Mouse (Mus musculus) spleen, adult 2 months (tissue): ENCODE data around the gene Rasgrp2. TPM values are rescaled to one million over a fixed set of nuclear protein-coding genes. Genes with fewer than 3 reads are reported as not detected.

Experiments
- DNase-seq, 2 experiments: peaks; one replicate each; pipeline versions ENCODE4 v3.0.0 to v3.0.0-alpha.2; 2012 to 2021; ENCODE audit warnings: low spot score in 2 of 2, low read depth in 1 of 2
- H3K27ac ChIP-seq: fragments of 200-500 bp; 2 replicates; pipeline ENCODE4 v1.5.1; 2012; ENCODE audit warnings: low read length, inconsistent platforms; ENCODE audit not compliant: insufficient read depth
- H3K27me3 ChIP-seq: fragments of 200-500 bp; 2 replicates; pipeline ENCODE4 v1.6.1; 2012; ENCODE audit warnings: mild to moderate bottlenecking, moderate library complexity, low read length, inconsistent platforms; ENCODE audit not compliant: control insufficient read depth, insufficient read depth
- H3K36me3 ChIP-seq: fragments of 200-500 bp; 2 replicates; pipeline ENCODE4 v1.6.1; 2012; ENCODE audit warnings: mild to moderate bottlenecking, low read length, inconsistent platforms; ENCODE audit not compliant: control insufficient read depth, insufficient read depth
- H3K4me1 ChIP-seq: fragments of 200-500 bp; 2 replicates; pipeline ENCODE4 v1.6.1; 2011; ENCODE audit warnings: inconsistent platforms; ENCODE audit not compliant: control insufficient read depth, insufficient read depth, insufficient read length
- H3K4me3 ChIP-seq: fragments of 200-500 bp; 2 replicates; pipeline ENCODE4 v1.5.1; 2011; ENCODE audit warnings: mild to moderate bottlenecking, inconsistent platforms; ENCODE audit not compliant: insufficient read depth, insufficient read length; ENCODE audit errors: extremely low read depth
- CTCF ChIP-seq: fragments of 200-500 bp; IDR thresholded peaks from 2 replicates; pipeline ENCODE4 v1.5.1; 2011; ENCODE audit warnings: mild to moderate bottlenecking, inconsistent platforms; ENCODE audit not compliant: insufficient read depth, insufficient read length, insufficient replicate concordance; ENCODE audit errors: extremely low read depth
- POLR2A ChIP-seq: fragments of 200-500 bp; IDR thresholded peaks from 2 replicates; pipeline ENCODE4 v1.6.1; 2011; ENCODE audit warnings: low read depth, low read length, inconsistent platforms
- WGBS: fragments of 180-500 bp; shearing (Covaris S2); methylation state at CpG from one replicate; pipeline ENCODE4 v1.1.7; 2018; 5-methylcytosine and 5-hydroxymethylcytosine counted together
- polyA plus RNA-seq: library from polyadenylated mRNA; depleted of rRNA; stranded (reverse); fragments of >200 nt; gene quantifications from 2 replicates; pipeline ENCODE4 v1.2.3, GENCODE M21; 2012

Gene Rasgrp2
- polyA plus RNA-seq, 1 experiment: 681 TPM

DNA sequence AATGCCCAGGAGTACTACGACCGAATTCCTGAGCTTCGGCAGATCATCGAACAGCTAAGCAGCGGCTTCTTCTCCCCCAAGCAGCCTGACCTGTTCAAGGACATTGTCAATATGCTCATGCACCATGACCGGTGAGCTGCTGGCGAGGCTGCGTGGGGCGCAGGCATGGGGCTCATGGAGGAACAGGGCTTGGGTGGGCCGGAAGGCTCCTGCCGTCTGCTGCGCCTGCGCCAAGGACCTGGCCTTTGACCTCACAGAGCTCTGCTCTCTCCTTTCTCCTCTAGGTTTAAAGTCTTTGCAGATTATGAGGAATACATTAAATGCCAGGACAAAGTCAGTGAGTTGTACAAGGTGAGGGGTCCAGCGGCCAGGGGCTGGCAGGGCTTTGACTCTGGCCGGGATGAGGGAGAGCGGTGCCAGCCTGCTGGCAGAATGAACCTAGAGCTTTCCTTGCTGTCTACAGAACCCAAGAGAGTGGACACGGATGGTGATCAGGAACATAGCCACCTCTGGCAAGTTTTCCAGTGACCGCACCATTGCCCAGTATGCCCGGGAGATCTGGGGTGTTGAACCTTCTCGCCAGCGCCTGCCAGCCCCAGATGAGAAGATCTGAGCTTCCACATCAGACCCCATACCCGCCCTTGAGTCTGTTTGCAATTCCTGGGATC is 1.4 kb upstream of the Rasgrp2 start:
- TF ChIP-seq CTCF (no peak), POLR2A (no peak)
- H3K4me1 ChIP-seq: peaks cover 15% of the 10 kb centered on the region; the same call in 1 of the 2 replicates
- peaks cover 3% of the 10 kb centered on the region for H3K36me3 ChIP-seq
- H3K27me3 ChIP-seq: no peaks in the 10 kb centered on the region
- H3K4me3 ChIP-seq: peak overlapping the region; percentile 2; the same call in 1 of the 2 replicates
- peak overlapping the region; percentile 99 for H3K27ac ChIP-seq
- DNase-seq: no peak
- 73% methylated on average over 22 of the region's 22 CpGs for WGBS

DNA sequence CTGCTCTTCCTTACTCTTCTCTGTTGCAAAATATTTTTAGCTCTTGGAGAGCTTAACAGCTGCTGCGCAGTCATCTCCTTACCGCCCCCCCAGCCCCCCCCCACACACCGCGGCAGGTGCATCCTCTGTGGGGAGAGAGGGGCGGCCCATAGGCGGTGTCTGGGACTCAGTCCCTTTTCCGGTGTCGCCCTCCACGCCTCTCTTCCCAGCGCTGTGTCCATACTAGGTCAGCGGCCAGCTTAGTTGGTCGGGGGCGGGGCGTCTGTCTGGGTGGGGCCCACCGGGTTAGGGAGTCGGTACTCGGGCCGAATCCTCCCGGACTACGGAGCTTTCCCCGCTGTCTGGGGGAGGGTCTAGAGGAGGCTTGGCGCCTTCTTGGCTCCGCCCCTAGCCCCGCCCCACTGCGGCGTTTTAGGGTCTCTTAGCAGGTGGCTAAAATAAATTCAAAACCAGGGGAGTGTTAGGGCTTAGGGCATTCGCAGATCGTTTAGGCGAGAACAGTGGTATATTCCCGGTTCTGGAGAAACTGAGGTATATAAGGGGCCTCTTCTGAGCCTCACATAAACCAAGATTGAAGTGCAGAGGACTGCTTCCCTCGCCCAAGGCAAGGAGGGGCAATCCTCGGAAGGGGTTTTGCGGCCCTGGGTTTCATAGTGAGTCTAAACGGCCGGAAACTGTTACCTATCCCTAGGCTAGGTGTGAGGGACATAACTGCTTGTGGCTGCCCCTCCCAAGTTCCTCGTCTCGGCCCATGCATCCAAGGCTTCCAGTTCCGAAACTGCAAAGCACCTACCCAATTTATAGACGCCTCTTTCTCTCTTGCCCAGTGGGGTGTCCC is 474 bp upstream of the Rasgrp2 start:
- peak; percentile 47 to 86 for DNase-seq
- no peak for TF ChIP-seq CTCF
- peak; percentile 19; the same call in 1 of the 2 replicates for TF ChIP-seq POLR2A
- WGBS: under 1% methylated on average over 39 of the region's 39 CpGs
- H3K4me3 ChIP-seq: peak overlapping the region; percentile 83
- peak overlapping the region; percentile 99 for H3K27ac ChIP-seq
- no peaks in the 10 kb centered on the region for H3K27me3 ChIP-seq
- peaks cover 15% of the 10 kb centered on the region; the same call in 1 of the 2 replicates for H3K4me1 ChIP-seq
- peaks cover 11% of the 10 kb centered on the region for H3K36me3 ChIP-seq

GRCm38 (mm10) chr19:6400096-6401086 is 1.3 kb downstream of the Rasgrp2 start:
- DNase-seq: peak; percentile 46 to 54
- WGBS: under 1% methylated on average over 29 of the region's 29 CpGs
- Histone ChIP-seq H3K27me3 (no peaks in the 10 kb centered on the region), H3K4me1 (peaks cover 15% of the 10 kb centered on the region; the same call in 1 of the 2 replicates), H3K4me3 (peak overlapping the region; percentile 83), H3K27ac (peak overlapping the region; percentile 99), H3K36me3 (peaks cover 27% of the 10 kb centered on the region)
- TF ChIP-seq CTCF (no peak), POLR2A (no peak)

- under 1% methylated on average over 32 of the region's 32 CpGs for WGBS
- TF ChIP-seq POLR2A: no peak
- peak; percentile 92 for TF ChIP-seq CTCF
- DNase-seq: peak; percentile 41 to 84
- Histone ChIP-seq H3K36me3 (peaks cover 28% of the 10 kb centered on the region), H3K27me3 (no peaks in the 10 kb centered on the region), H3K27ac (peak overlapping the region; percentile 99), H3K4me3 (peak overlapping the region; percentile 83), H3K4me1 (peaks cover 15% of the 10 kb centered on the region; the same call in 1 of the 2 replicates)
These were observed 2.1 kb downstream of the Rasgrp2 start for GRCm38 (mm10) chr19:6401131-6401815.

DNA sequence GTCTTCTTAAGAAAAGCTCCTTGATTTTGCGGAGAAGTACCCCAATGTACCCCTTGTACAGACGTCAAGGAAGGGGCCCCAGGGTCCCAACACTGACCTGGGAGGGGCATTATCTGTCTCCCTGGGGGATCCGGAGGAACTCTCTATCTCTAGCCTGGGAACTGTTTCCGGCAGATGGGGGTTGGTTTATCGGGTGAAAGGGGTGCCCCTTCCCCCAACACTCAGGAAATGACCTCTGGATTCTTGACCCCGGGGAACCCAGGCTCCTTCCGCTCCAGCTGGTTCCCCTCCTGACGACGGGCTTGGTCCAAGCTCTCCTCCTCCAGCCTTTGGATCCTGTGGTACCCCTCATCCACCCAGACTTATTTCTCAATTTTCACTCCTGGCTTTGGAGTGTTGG is 2.8 kb downstream of the Rasgrp2 start:
- peak overlapping the region; percentile 83 for H3K4me3 ChIP-seq
- 5% methylated on average over 9 of the region's 9 CpGs for WGBS
- peaks cover 15% of the 10 kb centered on the region; the same call in 1 of the 2 replicates for H3K4me1 ChIP-seq
- DNase-seq: no peak
- H3K27ac ChIP-seq: peak overlapping the region; percentile 62
- H3K36me3 ChIP-seq: peaks cover 29% of the 10 kb centered on the region
- TF ChIP-seq POLR2A (no peak), CTCF (no peak)
- H3K27me3 ChIP-seq: no peaks in the 10 kb centered on the region

- Histone ChIP-seq H3K4me3 (no peak overlapping the region), H3K27me3 (no peaks in the 10 kb centered on the region), H3K36me3 (peaks cover 42% of the 10 kb centered on the region), H3K27ac (no peak overlapping the region), H3K4me1 (peaks cover 13% of the 10 kb centered on the region; the same call in 1 of the 2 replicates)
- DNase-seq: no peak
- WGBS: 94% methylated on average over 10 of the region's 10 CpGs
- TF ChIP-seq POLR2A: no peak
- TF ChIP-seq CTCF: no peak
These were observed 4.7 kb downstream of the Rasgrp2 start for GRCm38 (mm10) chr19:6403869-6404268.
